Mouse (Mus musculus): ENCODE measurements around the gene Tmem176b. TPM values are rescaled to one million over a fixed set of nuclear protein-coding genes. Genes with fewer than 3 reads are reported as not detected.

The Tmem176b gene
- polyA plus RNA-seq, 1 experiment from 2014 or later: 120 TPM

DNA sequence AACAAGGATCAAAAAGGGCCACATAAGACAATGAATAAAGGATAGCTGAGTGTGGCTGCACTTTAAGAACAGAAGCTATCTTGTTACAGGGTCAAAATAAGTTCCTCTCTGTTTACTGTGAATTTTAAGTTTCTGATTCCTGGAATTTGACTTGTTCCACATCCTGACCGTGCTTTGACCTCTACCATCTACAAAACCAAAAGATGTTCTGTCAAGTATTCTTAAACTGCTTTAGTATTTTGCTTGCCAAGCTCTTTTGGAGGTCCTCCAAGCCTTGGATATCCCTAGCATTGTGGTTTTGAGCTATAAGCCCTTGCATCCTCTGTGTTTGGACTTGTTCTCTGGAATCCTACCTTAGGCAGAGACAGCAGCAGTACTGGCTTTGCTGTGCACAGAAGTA lies 56.1 kb downstream of the Tmem176b start:
- ATAC-seq (ENCODE audit: insufficient number of reproducible peaks, insufficient read depth, low FRiP score, low TSS enrichment, low read depth): no peak
- H3K4me1 ChIP-seq (replicated peaks): no peaks in the 10 kb centered on the region
- no peak overlapping the region for H3K4me2 ChIP-seq
- no peak overlapping the region for H3K4me3 ChIP-seq (replicated peaks)
- no peaks in the 10 kb centered on the region for H3K36me3 ChIP-seq
- no peaks in the 10 kb centered on the region for H3K9me3 ChIP-seq
- H3K27ac ChIP-seq: no peak overlapping the region
- H3K9ac ChIP-seq (replicated peaks): no peak overlapping the region
- 82% methylated on average over 1 of the region's 1 CpGs for WGBS
- no peaks in the 10 kb centered on the region for H3K27me3 ChIP-seq

DNA sequence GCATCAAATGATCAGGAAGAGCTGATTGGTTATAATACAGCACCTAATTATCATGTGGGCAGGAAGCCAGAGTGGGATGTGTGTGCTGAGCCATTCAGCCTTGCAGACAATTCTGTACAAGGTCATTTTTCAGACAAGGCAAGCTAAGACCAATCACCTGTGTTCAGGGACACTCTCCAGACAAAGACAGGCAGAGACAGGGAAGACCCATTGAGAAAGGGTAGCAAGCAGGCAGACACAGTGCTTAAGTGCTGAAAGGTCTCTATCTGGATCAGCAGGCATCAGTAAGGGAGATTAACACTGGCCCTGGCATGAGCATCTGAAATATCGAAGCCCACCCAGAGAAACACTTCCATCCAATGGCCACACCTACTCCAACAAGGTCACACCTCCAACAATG lies 56.9 kb downstream of the Tmem176b start:
- no peaks in the 10 kb centered on the region for H3K9me3 ChIP-seq
- 92% methylated on average over 1 of the region's 1 CpGs for WGBS
- H3K4me2 ChIP-seq: no peak overlapping the region
- ATAC-seq (ENCODE audit: insufficient number of reproducible peaks, insufficient read depth, low FRiP score, low TSS enrichment, low read depth): no peak
- H3K4me3 ChIP-seq (replicated peaks): no peak overlapping the region
- no peak overlapping the region for H3K27ac ChIP-seq
- no peaks in the 10 kb centered on the region for H3K36me3 ChIP-seq
- H3K4me1 ChIP-seq (replicated peaks): no peaks in the 10 kb centered on the region
- no peaks in the 10 kb centered on the region for H3K27me3 ChIP-seq
- no peak overlapping the region for H3K9ac ChIP-seq (replicated peaks)

Other genes starting within 250 kb of the Tmem176b start
- 43.2 and 46.4 TPM in 2 replicates for gene Repin1, start 247.6 kb downstream of the Tmem176b start, polyA plus RNA-seq (2016; fragmentation: Nextera tagmentation; extraction: Ambion mirVana)
- gene Gm44965, start 247.6 kb downstream of the Tmem176b start, polyA plus RNA-seq (2016; fragmentation: Nextera tagmentation; extraction: Ambion mirVana): 0.72 TPM in 1 of 2 replicates, not detected in the other
- gene Zfp775, start 239.4 kb downstream of the Tmem176b start, polyA plus RNA-seq (2016; fragmentation: Nextera tagmentation; extraction: Ambion mirVana): 9.7 and 10.5 TPM in 2 replicates
- gene AI854703, start 214.7 kb downstream of the Tmem176b start, polyA plus RNA-seq (2016; fragmentation: Nextera tagmentation; extraction: Ambion mirVana): 0.79 and 1.3 TPM in 2 replicates
- 0.66 and 0.74 TPM in 2 replicates for gene Gimap8, start 194.3 kb downstream of the Tmem176b start, polyA plus RNA-seq (2016; fragmentation: Nextera tagmentation; extraction: Ambion mirVana)
- 5.8 and 5.9 TPM in 2 replicates for gene Gimap9, start 165.4 kb downstream of the Tmem176b start, polyA plus RNA-seq (2016; fragmentation: Nextera tagmentation; extraction: Ambion mirVana)
- 10.0 and 10.5 TPM in 2 replicates for gene Gimap4, start 156.9 kb downstream of the Tmem176b start, polyA plus RNA-seq (2016; fragmentation: Nextera tagmentation; extraction: Ambion mirVana)
- gene Gimap6, start 133.3 kb downstream of the Tmem176b start, polyA plus RNA-seq (2016; fragmentation: Nextera tagmentation; extraction: Ambion mirVana): 12.9 and 14.1 TPM in 2 replicates
- 1.6 and 2.5 TPM in 2 replicates for gene Gm28053, start 122.9 kb downstream of the Tmem176b start, polyA plus RNA-seq (2016; fragmentation: Nextera tagmentation; extraction: Ambion mirVana)
- not detected in 2 replicates for gene Gimap7, start 122.9 kb downstream of the Tmem176b start, polyA plus RNA-seq (2016; fragmentation: Nextera tagmentation; extraction: Ambion mirVana)
- gene Gimap1, start 102.4 kb downstream of the Tmem176b start, polyA plus RNA-seq (2016; fragmentation: Nextera tagmentation; extraction: Ambion mirVana): 7.6 and 7.9 TPM in 2 replicates
- 1.4 and 1.6 TPM in 2 replicates for gene Gimap5, start 95.3 kb downstream of the Tmem176b start, polyA plus RNA-seq (2016; fragmentation: Nextera tagmentation; extraction: Ambion mirVana)
- gene Gimap3, start 70.6 kb downstream of the Tmem176b start, polyA plus RNA-seq (2016; fragmentation: Nextera tagmentation; extraction: Ambion mirVana): not detected in 2 replicates
- 37.4 and 38.9 TPM in 2 replicates for gene Tmem176a, start 577 bp downstream of the Tmem176b start, polyA plus RNA-seq (2016; fragmentation: Nextera tagmentation; extraction: Ambion mirVana)
- not detected in 2 replicates for gene Aoc1, start 31.4 kb upstream of the Tmem176b start, polyA plus RNA-seq (2016; fragmentation: Nextera tagmentation; extraction: Ambion mirVana)
- not detected in 2 replicates for gene 1600015I10Rik, start 88.4 kb upstream of the Tmem176b start, polyA plus RNA-seq (2016; fragmentation: Nextera tagmentation; extraction: Ambion mirVana)
- not detected in 2 replicates for gene Doxl2, start 133.5 kb upstream of the Tmem176b start, polyA plus RNA-seq (2016; fragmentation: Nextera tagmentation; extraction: Ambion mirVana)
- not detected in 2 replicates for gene Svs1, start 145.4 kb upstream of the Tmem176b start, polyA plus RNA-seq (2016; fragmentation: Nextera tagmentation; extraction: Ambion mirVana)
- gene Gpnmb, start 195.1 kb upstream of the Tmem176b start, polyA plus RNA-seq (2016; fragmentation: Nextera tagmentation; extraction: Ambion mirVana): 0.54 and 0.59 TPM in 2 replicates
- 69.5 and 80.9 TPM in 2 replicates for gene Malsu1, start 232.3 kb upstream of the Tmem176b start, polyA plus RNA-seq (2016; fragmentation: Nextera tagmentation; extraction: Ambion mirVana)